Mouse (Mus musculus) heart, adult 11 months (tissue): ENCODE measurements around the gene Mybpc1.
"Not testable (repeated sequence)": the region's sequence is repeated elsewhere in the genome, so short reads cannot be mapped to it uniquely, and the experiment has no call there.

Experiments used
- DNase-seq: peaks from one replicate; pipeline ENCODE4 v3.0.0; 2022

Gene Mybpc1

GRCm38 (mm10) chr10:88492658-88493057 is 112.3 kb downstream of the Mybpc1 start:
- DNase-seq, result no peak

GRCm38 (mm10) chr10:88491632-88492031 is 113.3 kb downstream of the Mybpc1 start:
- DNase-seq, result no peak

- DNase-seq, result no peak
Measured at GRCm38 (mm10) chr10:88488629-88489028, 116.3 kb downstream of the Mybpc1 start.

- not testable (repeated sequence) for DNase-seq
Measured at GRCm38 (mm10) chr10:88482866-88483265, 122.1 kb downstream of the Mybpc1 start.
